Mouse (Mus musculus): ENCODE measurements at regions not wholly inside any gene's neighbourhood (a gene's known extent, or its start where the extent isn't known, plus 50 kb on each side); places are given as distances from the start of the nearest gene placed in this dataset.
A peak's percentile ranks its signal among the peaks of the same experiment; 100 is the strongest.

- no peak for DNase-seq (ENCODE audit: low read depth, low spot score)
These were observed 241.2 kb upstream of the Prox1 start for GRCm38 (mm10) chr1:190411756-190412155.

- peak; percentile 20 for DNase-seq (ENCODE audit: low read depth, low spot score)
These were observed 232.8 kb upstream of the Prox1 start for GRCm38 (mm10) chr1:190403335-190403734.

GRCm38 (mm10) chr1:190398308-190398707 is 227.8 kb upstream of the Prox1 start:
- no peak for DNase-seq (ENCODE audit: low read depth, low spot score)

- DNase-seq (ENCODE audit: low read depth, low spot score) = no peak
These were observed 227.3 kb upstream of the Prox1 start for GRCm38 (mm10) chr1:190397811-190398210.

GRCm38 (mm10) chr1:190393061-190393460 is 222.5 kb upstream of the Prox1 start:
- no peak for DNase-seq (ENCODE audit: low read depth, low spot score)

GRCm38 (mm10) chr1:190388853-190389252 is 218.3 kb upstream of the Prox1 start:
- DNase-seq (ENCODE audit: low read depth, low spot score) = no peak

- DNase-seq (ENCODE audit: low read depth, low spot score) = peak; percentile 12
These were observed 214.0 kb upstream of the Prox1 start for GRCm38 (mm10) chr1:190384555-190384954.

- DNase-seq (ENCODE audit: low read depth, low spot score) = no peak
These were observed 212.8 kb upstream of the Prox1 start for GRCm38 (mm10) chr1:190383256-190383838.

GRCm38 (mm10) chr1:190380151-190380550 is 209.6 kb upstream of the Prox1 start:
- DNase-seq (ENCODE audit: low read depth, low spot score) = no peak

GRCm38 (mm10) chr1:190375160-190375880 is 204.8 kb upstream of the Prox1 start:
- DNase-seq (ENCODE audit: low read depth, low spot score) = peak; percentile 45

- DNase-seq (ENCODE audit: low read depth, low spot score) = no peak
These were observed 203.8 kb upstream of the Prox1 start for GRCm38 (mm10) chr1:190374270-190374669.

- DNase-seq (ENCODE audit: low read depth, low spot score) = no peak
These were observed 196.1 kb upstream of the Prox1 start for GRCm38 (mm10) chr1:190366631-190367030.

GRCm38 (mm10) chr1:190365126-190365525 is 194.6 kb upstream of the Prox1 start:
- no peak for DNase-seq (ENCODE audit: low read depth, low spot score)

GRCm38 (mm10) chr1:190360661-190361060 is 190.1 kb upstream of the Prox1 start:
- no peak for DNase-seq (ENCODE audit: low read depth, low spot score)

- no peak for DNase-seq (ENCODE audit: low read depth, low spot score)
These were observed 187.3 kb upstream of the Prox1 start for GRCm38 (mm10) chr1:190357779-190358178.

GRCm38 (mm10) chr1:190347610-190348009 is 177.1 kb upstream of the Prox1 start:
- no peak for DNase-seq (ENCODE audit: low read depth, low spot score)

- no peak for DNase-seq (ENCODE audit: low read depth, low spot score)
These were observed 170.2 kb upstream of the Prox1 start for GRCm38 (mm10) chr1:190340715-190341114.

- no peak for DNase-seq (ENCODE audit: low read depth, low spot score)
These were observed 164.0 kb upstream of the Prox1 start for GRCm38 (mm10) chr1:190334471-190334870.

- peak; percentile 11 for DNase-seq (ENCODE audit: low read depth, low spot score)
These were observed 163.5 kb upstream of the Prox1 start for GRCm38 (mm10) chr1:190334053-190334452.

- no peak for DNase-seq (ENCODE audit: low read depth, low spot score)
These were observed 161.5 kb upstream of the Prox1 start for GRCm38 (mm10) chr1:190332001-190332400.

GRCm38 (mm10) chr1:190324562-190324961 is 154.0 kb upstream of the Prox1 start:
- no peak for DNase-seq (ENCODE audit: low read depth, low spot score)

GRCm38 (mm10) chr1:190323671-190324070 is 153.2 kb upstream of the Prox1 start:
- no peak for DNase-seq (ENCODE audit: low read depth, low spot score)

- DNase-seq (ENCODE audit: low read depth, low spot score) = no peak
These were observed 145.7 kb upstream of the Prox1 start for GRCm38 (mm10) chr1:190316175-190316574.
